ENCODE assay signal across 8 mouse cellular contexts in genomic region chr7:126040794-126041526, GRCm38 (mm10). TPM values are rescaled to one million over a fixed set of nuclear protein-coding genes. Genes with fewer than 3 reads are reported as not detected.
DNase-seq lines count a peak whose midpoint lies in the region; ATAC-seq lines count a peak whose summit lies in the region.

No protein-coding gene starts in this region.

- DNase-seq in lung, adult 18-20 months: no peak
- DNase-seq in heart, postnatal 14 days: peak; percentile 69 to 80
- peak; percentile 89 to 90 for DNase-seq in right cerebral cortex, postnatal 10 days (ENCODE audit: low spot score in 2 of 2)
- DNase-seq in thymus, adult 18-20 months: no peak

- no peaks in the 10 kb centered on the region for H3K36me3 ChIP-seq in lung, embryonic 15.5 days
- no peaks in the 10 kb centered on the region for H3K36me3 ChIP-seq in forebrain, embryonic 15.5 days
- H3K36me3 ChIP-seq in limb, embryonic 15.5 days: no peaks in the 10 kb centered on the region

- H3K4me2 ChIP-seq in lung, embryonic 15.5 days: peak overlapping the region; percentile 30
- no peak overlapping the region for H3K4me2 ChIP-seq in forebrain, embryonic 15.5 days (replicated peaks)
- H3K4me2 ChIP-seq in limb, embryonic 15.5 days: no peak overlapping the region

- no peak overlapping the region for H3K9ac ChIP-seq in lung, embryonic 15.5 days
- no peak overlapping the region for H3K9ac ChIP-seq in forebrain, embryonic 15.5 days (replicated peaks)
- H3K9ac ChIP-seq in limb, embryonic 15.5 days: 0 out of 2 replicates have a peak overlapping the region, but pooled peaks have one; percentile 15

- WGBS in lung, embryonic 15.5 days: 49% methylated on average over 18 of the region's 18 CpGs
- 46% methylated on average over 18 of the region's 18 CpGs for WGBS in forebrain, embryonic 15.5 days
- 53% methylated on average over 18 of the region's 18 CpGs for WGBS in limb, embryonic 15.5 days

- H3K27ac ChIP-seq in lung, embryonic 15.5 days: peak overlapping the region; percentile 73
- H3K27ac ChIP-seq in forebrain, embryonic 15.5 days (replicated peaks): peak overlapping the region; percentile 28; the same call in 1 of the 2 replicates
- 0 out of 2 replicates have a peak overlapping the region, but pooled peaks have one; percentile 17 for H3K27ac ChIP-seq in limb, embryonic 15.5 days

- H3K4me1 ChIP-seq in lung, embryonic 15.5 days: peaks cover 36% of the 10 kb centered on the region
- H3K4me1 ChIP-seq in forebrain, embryonic 15.5 days: peaks cover 38% of the 10 kb centered on the region
- H3K4me1 ChIP-seq in limb, embryonic 15.5 days: peaks cover 37% of the 10 kb centered on the region

- H3K9me3 ChIP-seq in lung, embryonic 15.5 days: no peaks in the 10 kb centered on the region
- H3K9me3 ChIP-seq in forebrain, embryonic 15.5 days: no peaks in the 10 kb centered on the region
- no peaks in the 10 kb centered on the region for H3K9me3 ChIP-seq in limb, embryonic 15.5 days

- H3K4me3 ChIP-seq in lung, embryonic 15.5 days: no peak overlapping the region
- no peak overlapping the region for H3K4me3 ChIP-seq in forebrain, embryonic 15.5 days
- H3K4me3 ChIP-seq in limb, embryonic 15.5 days: no peak overlapping the region

- peak; percentile 62 for ATAC-seq in lung, embryonic 15.5 days (ENCODE audit: borderline replicate concordance, extremely low read depth, low FRiP score, low TSS enrichment)
- ATAC-seq in forebrain, embryonic 15.5 days (replicated peaks): peak; percentile 75
- ATAC-seq in limb, embryonic 15.5 days (ENCODE audit: insufficient number of reproducible peaks, low FRiP score, low TSS enrichment, low read depth): peak; percentile 81
- no peak for ATAC-seq in erythroid progenitor cell, adult 5-6 weeks (replicated peaks; ENCODE audit: low FRiP score, poor library complexity, severe bottlenecking)

- intact Hi-C loops in heart, postnatal 14 days (cut with DNase I): no loop called here

- H3K27me3 ChIP-seq in lung, embryonic 15.5 days: no peaks in the 10 kb centered on the region
- no peaks in the 10 kb centered on the region for H3K27me3 ChIP-seq in forebrain, embryonic 15.5 days
- no peaks in the 10 kb centered on the region for H3K27me3 ChIP-seq in limb, embryonic 15.5 days

RNA-seq across cellular contexts. Expression of gene Gsg1l, which starts 41.3 kb away (rescaled TPM):
- polyA plus RNA-seq in lung, embryonic 15.5 days (2015; fragmentation: Nextera tagmentation; extraction: Ambion mirVana): 2.9 and 3.2 TPM in 2 replicates
- polyA plus RNA-seq in forebrain, embryonic 15.5 days (2015; fragmentation: Nextera tagmentation; extraction: Ambion mirVana): 5.1 and 5.4 TPM in 2 replicates
- 10 to 100 TPM; 10.3 to 10.7 TPM for total RNA-seq in heart, postnatal 14 days (2021)
- 2.0 and 2.3 TPM in 2 replicates for polyA plus RNA-seq in limb, embryonic 15.5 days (2015; fragmentation: Nextera tagmentation; extraction: Ambion mirVana)
- total RNA-seq in erythroid progenitor cell, adult 5-6 weeks (2015; ENCODE audit: low replicate concordance): not detected in 2 replicates
- total RNA-seq in erythroid progenitor cell, adult 5-6 weeks (2017; ENCODE audit: low replicate concordance): not detected in 2 replicates

Comparison
In these comparisons a context has a peak if more than half of its experiments do, and no peak if none do; other contexts are left out.
1. H3K27ac ChIP-seq: peak in every context shown above with its lines; median percentile 73 in lung, embryonic 15.5 days; 28 in forebrain, embryonic 15.5 days; 17 in limb, embryonic 15.5 days.
2. DNase-seq: peak in heart, postnatal 14 days (2 of 2) and right cerebral cortex, postnatal 10 days (2 of 2); none in lung, adult 18-20 months (0 of 2) and thymus, adult 18-20 months (0 of 2).